Mouse (Mus musculus) lung, postnatal 4 days (tissue): ENCODE data around the gene Ankrd34a.
"Not testable (repeated sequence)": the region's sequence is repeated elsewhere in the genome, so short reads cannot be mapped to it uniquely, and the experiment has no call there.

Experiments
- DNase-seq, 2 experiments: peaks; one replicate each; pipeline ENCODE4 v3.0.0; 2021

Ankrd34a gene

GRCm38 (mm10) chr3:96581141-96581540, 15.3 kb upstream of the Ankrd34a start:
- DNase-seq: no peak

- no peak for DNase-seq
These were observed 14.5 kb upstream of the Ankrd34a start for GRCm38 (mm10) chr3:96581771-96582515.

- no peak for DNase-seq
These were observed 13.1 kb upstream of the Ankrd34a start for GRCm38 (mm10) chr3:96583386-96583785.

GRCm38 (mm10) chr3:96590657-96591056, 5.8 kb upstream of the Ankrd34a start:
- DNase-seq: no peak

DNA sequence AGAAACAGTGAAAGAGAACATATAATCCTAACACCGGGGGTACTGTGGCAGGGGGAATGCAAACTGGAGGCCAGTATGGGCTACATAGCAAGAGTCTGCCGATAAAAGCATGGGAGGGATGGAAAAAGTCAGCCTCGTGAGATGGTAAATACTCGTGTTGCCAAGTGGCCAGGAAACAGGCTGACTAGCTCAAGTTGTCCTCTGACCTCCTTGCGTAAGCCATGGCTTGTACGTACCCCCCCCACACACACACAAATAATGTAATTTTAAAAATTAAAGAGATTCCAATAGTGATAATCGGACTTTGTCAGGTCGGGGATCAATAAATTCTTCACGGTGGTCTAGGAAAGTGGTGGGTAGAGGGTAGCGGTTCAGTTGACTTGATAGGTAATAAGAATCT, 3.1 kb upstream of the Ankrd34a start:
- DNase-seq: no peak

GRCm38 (mm10) chr3:96593790-96594560, 2.5 kb upstream of the Ankrd34a start, which contains the start of gene Polr3gl:
Gene Polr3gl (minus strand): TSS chr3:96594181.
- DNase-seq: peak; percentile 95 to 96

GRCm38 (mm10) chr3:96594851-96595250, 1.6 kb upstream of the Ankrd34a start:
- DNase-seq: no peak

GRCm38 (mm10) chr3:96595661-96596060, 775 bp upstream of the Ankrd34a start:
- DNase-seq: no peak

- no peak for DNase-seq
These were observed 419 bp downstream of the Ankrd34a start for GRCm38 (mm10) chr3:96596855-96597254.

DNA sequence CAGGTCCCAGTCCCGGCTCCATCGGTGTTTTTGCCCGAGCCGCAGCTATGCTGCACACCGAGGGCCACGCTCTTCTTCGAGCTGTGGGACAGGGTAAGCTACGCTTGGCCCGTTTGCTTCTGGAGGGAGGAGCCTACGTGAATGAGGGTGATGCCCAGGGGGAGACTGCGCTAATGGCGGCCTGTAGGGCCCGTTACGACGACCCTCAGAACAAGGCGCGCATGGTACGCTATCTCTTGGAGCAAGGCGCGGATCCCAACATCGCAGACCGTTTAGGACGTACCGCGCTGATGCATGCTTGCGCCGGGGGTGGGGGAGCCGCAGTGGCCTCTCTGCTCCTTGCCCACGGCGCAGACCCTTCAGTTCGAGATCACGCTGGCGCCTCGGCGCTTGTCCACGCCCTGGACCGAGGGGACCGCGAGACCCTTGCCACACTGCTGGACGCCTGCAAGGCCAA, 1.0 kb downstream of the Ankrd34a start:
- peak; percentile 21 to 36 for DNase-seq

- peak; percentile 74 to 81 for DNase-seq
These were observed 2.0 kb downstream of the Ankrd34a start for GRCm38 (mm10) chr3:96598156-96599068.

GRCm38 (mm10) chr3:96599069-96599393, 2.6 kb downstream of the Ankrd34a start:
- DNase-seq: no peak

DNA sequence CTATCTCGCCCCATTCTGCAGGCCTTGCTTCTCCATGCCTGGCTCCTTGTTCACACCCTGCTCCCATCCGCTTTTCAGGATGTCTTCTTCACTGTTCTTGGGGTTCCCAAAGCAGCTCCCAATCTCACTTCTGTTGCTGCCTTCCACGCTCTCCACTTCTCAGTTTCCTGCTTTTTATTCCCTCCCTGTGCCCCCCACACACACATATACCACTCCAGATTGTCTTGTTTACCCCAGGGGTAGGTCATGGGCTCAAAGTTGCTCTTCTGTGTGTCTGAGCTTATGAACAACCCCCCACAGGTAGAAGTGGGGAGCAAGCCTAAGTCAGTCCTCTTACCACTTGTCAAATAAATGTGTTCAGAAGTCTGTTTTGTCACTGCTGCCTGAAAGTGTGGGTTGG, 3.0 kb downstream of the Ankrd34a start:
- DNase-seq: no peak

DNA sequence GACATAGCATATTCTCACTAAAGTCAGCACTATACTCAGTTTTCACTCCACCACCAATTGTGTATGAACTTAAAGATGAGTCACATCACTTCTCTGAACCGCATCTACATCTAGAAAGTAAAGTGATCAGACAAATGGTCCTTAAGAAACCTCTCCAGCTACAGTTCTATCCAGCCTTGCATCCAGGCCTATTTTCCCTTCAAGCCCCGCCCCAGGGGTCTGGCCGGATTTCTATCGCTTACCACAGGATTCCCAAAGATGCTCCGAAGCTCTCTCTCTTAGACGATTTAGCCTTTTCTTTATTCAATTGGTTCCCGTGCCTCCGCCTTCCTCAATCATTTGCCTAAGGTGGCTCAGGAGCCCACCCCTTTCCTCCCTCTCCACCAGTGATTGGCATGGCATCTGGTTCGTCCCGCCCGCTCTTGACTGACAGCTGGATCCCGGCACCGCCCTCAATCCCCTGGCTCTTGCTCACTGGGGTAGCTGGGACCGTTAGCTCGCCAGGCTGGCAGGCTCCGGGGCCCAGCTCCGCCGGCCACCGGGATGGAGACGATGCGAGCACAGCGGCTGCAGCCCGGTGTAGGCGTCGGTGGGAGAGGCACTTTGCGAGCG, 4.3 kb downstream of the Ankrd34a start, which contains the start of gene Lix1l:
Lix1l (plus strand) TSS at position 511 of the 612 bp plus-strand sequence.
- DNase-seq: peak; percentile 94 to 96

- peak; percentile 79 to 90 for DNase-seq
These were observed 4.9 kb downstream of the Ankrd34a start for GRCm38 (mm10) chr3:96601251-96601787.

DNA sequence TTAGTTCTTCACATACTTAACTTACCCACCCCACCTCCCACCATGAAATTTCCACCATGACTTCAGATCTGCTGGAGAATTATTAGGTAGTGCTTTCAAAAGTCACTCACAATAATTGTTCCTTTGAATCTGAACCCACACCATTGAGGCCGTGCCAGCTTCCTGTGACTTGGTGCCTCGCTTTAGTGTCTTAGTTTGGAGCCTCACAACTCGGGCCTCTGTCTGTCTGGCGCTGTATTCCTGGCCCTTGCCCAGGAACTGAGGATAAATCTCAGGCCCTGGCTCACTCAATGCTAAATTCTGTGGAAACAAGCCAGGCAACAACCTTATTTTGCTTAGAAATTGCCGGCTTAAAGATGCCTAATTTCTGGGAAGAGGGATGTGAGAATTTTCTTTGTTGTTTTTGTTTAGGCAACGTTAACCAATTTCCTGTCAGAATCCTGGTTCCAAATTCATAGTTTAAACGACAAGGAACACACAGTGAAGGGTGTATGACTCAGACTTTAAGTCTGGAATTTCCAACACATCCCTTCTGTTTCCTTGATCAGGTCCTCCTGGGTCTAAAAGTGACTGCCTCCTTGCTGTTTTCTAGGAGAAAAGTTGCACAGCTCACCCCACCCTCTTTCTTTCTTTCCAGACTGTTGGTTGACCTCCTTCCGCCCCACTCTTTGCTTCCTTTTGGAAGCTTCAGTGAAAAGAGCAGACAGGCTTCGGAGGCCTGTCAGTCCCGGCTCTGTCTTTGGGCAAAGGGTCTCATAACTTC, 5.7 kb downstream of the Ankrd34a start:
- peak; percentile 42 to 58 for DNase-seq

DNA sequence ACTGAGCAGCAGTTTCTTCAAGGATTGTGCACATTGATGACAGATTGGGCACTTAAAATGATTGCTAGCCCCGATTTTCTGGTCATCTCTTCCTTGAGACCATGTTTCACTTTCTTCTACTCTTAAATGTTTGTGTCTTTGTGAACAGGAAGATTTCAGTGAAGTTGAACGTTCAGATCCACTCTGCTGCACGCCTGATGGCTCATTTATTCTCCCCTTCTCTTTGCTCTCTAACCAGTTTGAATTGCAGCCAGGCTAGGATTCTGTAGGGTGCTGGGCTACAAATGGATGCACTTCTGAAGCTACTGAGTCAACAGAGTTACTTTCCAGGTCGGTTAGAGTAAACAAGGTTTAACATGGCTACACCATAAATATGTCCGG, 6.3 kb downstream of the Ankrd34a start:
- DNase-seq: no peak

DNA sequence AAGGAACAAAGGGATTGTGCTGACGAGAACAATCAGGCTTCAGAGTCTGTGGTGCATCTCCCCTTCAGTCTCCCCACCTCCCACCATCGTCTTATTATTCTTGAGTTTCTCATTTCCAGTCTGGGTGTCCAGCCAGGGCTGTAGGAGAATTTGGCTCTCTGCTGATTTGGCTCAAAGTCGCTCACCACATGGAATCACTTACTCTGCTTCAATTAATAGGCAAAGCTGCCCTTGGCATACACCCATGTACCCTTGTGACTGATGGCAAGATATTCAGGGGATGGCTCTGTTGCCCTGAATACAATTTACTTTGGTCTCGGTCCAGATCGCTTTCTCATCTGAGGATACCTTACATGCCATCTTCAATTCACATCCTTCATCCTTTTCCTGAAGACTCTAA, 6.9 kb downstream of the Ankrd34a start:
- peak; percentile 17 to 30 for DNase-seq

DNA sequence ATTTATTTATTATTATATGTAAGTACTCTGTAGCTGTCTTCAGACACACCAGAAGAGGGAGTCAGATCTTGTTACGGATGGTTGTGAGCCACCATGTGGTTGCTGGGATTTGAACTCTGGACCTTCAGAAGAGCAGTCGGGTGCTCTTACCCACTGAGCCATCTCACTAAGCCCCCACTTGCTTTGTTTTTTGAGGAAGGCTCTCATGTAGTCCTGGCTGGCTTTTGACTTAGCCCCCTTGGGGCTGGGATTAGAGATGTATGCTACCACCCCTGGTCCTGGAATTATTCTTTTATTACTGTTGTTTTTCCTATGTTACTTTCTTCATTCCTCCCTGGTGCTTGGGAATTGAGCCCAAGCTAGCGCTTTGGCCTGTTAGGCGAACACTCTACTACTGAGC, 9.6 kb downstream of the Ankrd34a start:
- not testable (repeated sequence) for DNase-seq

DNA sequence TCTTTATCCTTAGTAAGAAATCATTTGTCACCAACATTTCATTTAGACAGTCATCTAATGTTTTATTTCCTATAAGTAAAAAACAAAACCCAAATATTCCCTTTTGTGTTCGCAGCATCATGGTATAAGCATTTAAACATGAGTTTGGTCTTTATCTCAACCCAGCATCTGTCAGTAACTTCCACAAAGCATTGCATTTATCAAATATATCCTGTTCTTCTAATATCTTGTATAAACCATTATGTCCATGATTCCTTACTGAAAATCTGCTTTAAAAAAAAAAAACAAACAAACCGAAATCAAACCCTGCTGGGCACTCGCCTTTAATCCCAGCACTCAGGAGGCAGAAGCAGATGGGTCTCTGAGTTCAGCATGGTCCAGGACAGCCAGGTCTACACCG, 10.2 kb downstream of the Ankrd34a start:
- no peak for DNase-seq

GRCm38 (mm10) chr3:96617941-96618340, 21.5 kb downstream of the Ankrd34a start:
- DNase-seq: no peak
